23 mouse cellular contexts compared by ENCODE assay signal in the genomic region with DNA sequence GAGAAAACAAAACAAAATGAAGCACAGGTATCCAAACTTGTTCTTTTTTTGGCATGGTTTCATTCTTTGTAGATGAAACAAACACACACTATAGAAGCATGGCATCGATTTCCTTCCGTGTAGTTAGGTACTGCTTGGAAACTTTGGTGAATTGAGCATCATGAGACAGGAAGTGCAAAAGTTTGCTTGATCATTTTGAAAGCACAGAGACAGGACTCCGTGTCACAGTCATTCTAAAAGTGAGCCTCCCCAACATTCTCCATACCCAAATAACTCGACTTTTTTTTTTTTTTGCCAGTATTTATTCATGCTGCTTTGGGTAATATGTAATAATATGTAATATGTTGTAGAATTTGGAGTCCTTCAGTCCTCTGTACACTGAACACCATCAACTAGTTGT. TPM values are rescaled to one million over a fixed set of nuclear protein-coding genes. Genes with fewer than 3 reads are reported as not detected.
DNase-seq lines count a peak whose midpoint lies in the region; ATAC-seq and TF ChIP-seq lines count a peak whose summit lies in the region.
"Had no signal": no experiment of that assay in that cellular context is flagged by ENCODE, and none has a peak within 500 bp of the region (broad histone marks: within the 10 kb centered on the region; RNA-seq: fewer than 3 reads in every experiment).

No protein-coding gene starts in this region.

- H3K9me3 ChIP-seq in heart, embryonic 14.5 days (ENCODE audit: control insufficient read depth, low read length) = no peaks in the 10 kb centered on the region
- H3K9me3 ChIP-seq in hindbrain, embryonic 14.5 days (ENCODE audit: control insufficient read depth, low read length) = no peaks in the 10 kb centered on the region
- no peaks in the 10 kb centered on the region for H3K9me3 ChIP-seq in hindbrain, embryonic 16.5 days (ENCODE audit: control insufficient read depth, low read length)
- H3K9me3 ChIP-seq in lung, embryonic 14.5 days (ENCODE audit: low read depth, low read length) = no peaks in the 10 kb centered on the region
- no peaks in the 10 kb centered on the region for H3K9me3 ChIP-seq in midbrain, embryonic 11.5 days (ENCODE audit: control insufficient read depth, low read length)
- H3K9me3 ChIP-seq: embryonic facial prominence, embryonic 12.5 days; embryonic facial prominence, embryonic 15.5 days; G1E; heart, embryonic 10.5 days; intestine, embryonic 15.5 days had no signal

- no peak for ATAC-seq in heart, embryonic 14.5 days (ENCODE audit: insufficient number of reproducible peaks, insufficient read depth, low FRiP score, low read depth)
- no peak for ATAC-seq in hindbrain, embryonic 14.5 days (ENCODE audit: low FRiP score)
- ATAC-seq in hindbrain, embryonic 16.5 days = no peak
- no peak for ATAC-seq in lung, embryonic 14.5 days (ENCODE audit: insufficient read depth)
- no peak for ATAC-seq in midbrain, embryonic 11.5 days (ENCODE audit: low FRiP score)

- TF ChIP-seq CTCF in lung, embryonic 14.5 days (IDR thresholded peaks at IDR 0.05; ENCODE audit: low read depth) = no peak

- WGBS in heart, embryonic 14.5 days = 53% methylated on average over 4 of the region's 4 CpGs
- WGBS in hindbrain, embryonic 14.5 days = 56% methylated on average over 4 of the region's 4 CpGs
- WGBS in hindbrain, embryonic 16.5 days = 56% methylated on average over 4 of the region's 4 CpGs
- WGBS in lung, embryonic 14.5 days = 63% methylated on average over 4 of the region's 4 CpGs
- 66% methylated on average over 4 of the region's 4 CpGs for WGBS in midbrain, embryonic 11.5 days

- peak overlapping the region; percentile 96 for H3K4me2 ChIP-seq in heart, embryonic 14.5 days (ENCODE audit: low read length)
- peak overlapping the region; percentile 75; the same call in 1 of the 2 replicates for H3K4me2 ChIP-seq in hindbrain, embryonic 14.5 days (replicated peaks)
- no peak overlapping the region for H3K4me2 ChIP-seq in hindbrain, embryonic 16.5 days (ENCODE audit: low read length)
- H3K4me2 ChIP-seq in lung, embryonic 14.5 days = 0 out of 2 replicates have a peak overlapping the region, but pooled peaks have one; percentile 87
- H3K4me2 ChIP-seq in midbrain, embryonic 11.5 days = no peak overlapping the region

- no peak overlapping the region for H3K9ac ChIP-seq in heart, embryonic 14.5 days (ENCODE audit: low read length)
- no peak overlapping the region for H3K9ac ChIP-seq in hindbrain, embryonic 14.5 days
- H3K9ac ChIP-seq in hindbrain, embryonic 16.5 days (ENCODE audit: low read depth, low read length) = no peak overlapping the region
- H3K9ac ChIP-seq in lung, embryonic 14.5 days = no peak overlapping the region
- H3K9ac ChIP-seq in midbrain, embryonic 11.5 days (ENCODE audit: low read length) = no peak overlapping the region
- H3K9ac ChIP-seq: embryonic facial prominence, embryonic 12.5 days; embryonic facial prominence, embryonic 15.5 days; forebrain, postnatal 0 days; intestine, embryonic 15.5 days had no signal

- H3K36me3 ChIP-seq in heart, embryonic 14.5 days (ENCODE audit: control insufficient read depth, insufficient read depth, low read length) = no peaks in the 10 kb centered on the region
- H3K36me3 ChIP-seq in hindbrain, embryonic 14.5 days (replicated peaks; ENCODE audit: control insufficient read depth, insufficient read depth) = no peaks in the 10 kb centered on the region
- no peaks in the 10 kb centered on the region for H3K36me3 ChIP-seq in hindbrain, embryonic 16.5 days (ENCODE audit: control insufficient read depth, insufficient read depth, low read length)
- H3K36me3 ChIP-seq in lung, embryonic 14.5 days (ENCODE audit: insufficient read depth) = no peaks in the 10 kb centered on the region
- H3K36me3 ChIP-seq in midbrain, embryonic 11.5 days (ENCODE audit: control insufficient read depth, insufficient read depth, low read length) = no peaks in the 10 kb centered on the region
- H3K36me3 ChIP-seq: embryonic facial prominence, embryonic 12.5 days; embryonic facial prominence, embryonic 15.5 days; G1E; heart, embryonic 10.5 days; intestine, embryonic 15.5 days had no signal

- DNase-seq in heart, postnatal 4 days = no peak
- DNase-seq in hindbrain, embryonic 14.5 days (ENCODE audit: low spot score) = no peak
- DNase-seq in lung, embryonic 14.5 days = no peak
- DNase-seq in lung, postnatal 14 days = no peak
- peak; percentile 5 for DNase-seq in induced T-regulatory cell, adult 2 months (ENCODE audit: low read depth)
- no peak for DNase-seq in midbrain, embryonic 11.5 days (ENCODE audit: low spot score, missing footprints)
- DNase-seq: cerebellum, adult 11 months; cerebellum, adult 2 months; cerebellum, adult 9-11 months; cerebellum, postnatal 25 days; forebrain, postnatal 0 days; gastrocnemius, adult 2 months; gastrocnemius, postnatal 14 days; heart, adult 11 months; heart, postnatal 36 days had no signal

- no peak overlapping the region for H3K4me3 ChIP-seq in heart, embryonic 14.5 days (ENCODE audit: control insufficient read depth in 1 of 2, insufficient read depth in 1 of 2, low read depth in 1 of 2, low read length in 2 of 2)
- H3K4me3 ChIP-seq in hindbrain, embryonic 14.5 days (replicated peaks; ENCODE audit: low read length) = no peak overlapping the region
- H3K4me3 ChIP-seq in hindbrain, embryonic 16.5 days (ENCODE audit: low read length) = no peak overlapping the region
- no peak overlapping the region for H3K4me3 ChIP-seq in lung, embryonic 14.5 days (ENCODE audit: low read depth, low read length)
- no peak overlapping the region for H3K4me3 ChIP-seq in midbrain, embryonic 11.5 days (ENCODE audit: low read depth, low read length)

- peaks cover 26% of the 10 kb centered on the region for H3K27me3 ChIP-seq in heart, embryonic 14.5 days (ENCODE audit: control insufficient read depth, insufficient read depth, low read length)
- no peaks in the 10 kb centered on the region for H3K27me3 ChIP-seq in hindbrain, embryonic 14.5 days (ENCODE audit: control insufficient read depth, insufficient read depth, low read length)
- no peaks in the 10 kb centered on the region; the same call in none of the 2 replicates for H3K27me3 ChIP-seq in hindbrain, embryonic 16.5 days (replicated peaks; ENCODE audit: control insufficient read depth, insufficient read depth, low read length)
- H3K27me3 ChIP-seq in lung, embryonic 14.5 days (ENCODE audit: insufficient read depth, low read length) = peaks cover 24% of the 10 kb centered on the region
- H3K27me3 ChIP-seq in midbrain, embryonic 11.5 days (ENCODE audit: control insufficient read depth, insufficient read depth, low read length) = peaks cover 14% of the 10 kb centered on the region

- H3K4me1 ChIP-seq in heart, embryonic 14.5 days (ENCODE audit: control insufficient read depth in 2 of 2, insufficient read depth in 2 of 2, low read length in 2 of 2) = 0 out of 4 replicates have a peak, but pooled peaks cover 0 to 2% of the 10 kb centered on the region in 2 experiments
- peaks cover 20% of the 10 kb centered on the region; the same call in 1 of the 2 replicates for H3K4me1 ChIP-seq in hindbrain, embryonic 14.5 days (replicated peaks; ENCODE audit: control insufficient read depth, insufficient read depth, low read length)
- H3K4me1 ChIP-seq in hindbrain, embryonic 16.5 days (ENCODE audit: control insufficient read depth, insufficient read depth, low read depth, low read length) = peaks cover 7% of the 10 kb centered on the region
- H3K4me1 ChIP-seq in lung, embryonic 14.5 days (ENCODE audit: insufficient read depth) = no peaks in the 10 kb centered on the region
- peaks cover 3% of the 10 kb centered on the region for H3K4me1 ChIP-seq in midbrain, embryonic 11.5 days (ENCODE audit: control insufficient read depth, insufficient read depth, low read length)
- H3K4me1 ChIP-seq: embryonic facial prominence, embryonic 12.5 days had no signal

- H3K27ac ChIP-seq in heart, embryonic 14.5 days (replicated peaks in 1 of 2; ENCODE audit: control insufficient read depth in 1 of 2, insufficient read depth in 1 of 2, low read depth in 2 of 2, low read length in 2 of 2) = no peak overlapping the region
- no peak overlapping the region for H3K27ac ChIP-seq in hindbrain, embryonic 14.5 days
- H3K27ac ChIP-seq in hindbrain, embryonic 16.5 days (ENCODE audit: low read depth, low read length) = no peak overlapping the region
- no peak overlapping the region for H3K27ac ChIP-seq in lung, embryonic 14.5 days (ENCODE audit: low read depth)
- no peak overlapping the region for H3K27ac ChIP-seq in midbrain, embryonic 11.5 days (ENCODE audit: low read depth, low read length)
- H3K27ac ChIP-seq: embryonic facial prominence, embryonic 12.5 days; embryonic facial prominence, embryonic 15.5 days; gastrocnemius, adult 2 months; heart, embryonic 10.5 days; intestine, embryonic 15.5 days had no signal

RNA-seq across cellular contexts. Expression of a gene that starts 1.2 kb away (rescaled TPM):
- 0.49 and 0.58 TPM in 2 replicates for polyA plus RNA-seq in heart, embryonic 14.5 days (2014; fragmentation: Nextera tagmentation; extraction: Ambion mirVana)
- total RNA-seq in heart, postnatal 4 days (2021) = under 1 TPM; 0.26 to 0.29 TPM
- 13.7 and 14.9 TPM in 2 replicates for polyA plus RNA-seq in hindbrain, embryonic 14.5 days (2014; fragmentation: Nextera tagmentation; extraction: Ambion mirVana)
- polyA plus RNA-seq in hindbrain, embryonic 16.5 days (2015; fragmentation: Nextera tagmentation; extraction: Ambion mirVana) = 13.1 and 14.9 TPM in 2 replicates
- 2.5 and 2.6 TPM in 2 replicates for polyA plus RNA-seq in lung, embryonic 14.5 days (2014; fragmentation: Nextera tagmentation; extraction: Ambion mirVana)
- polyA plus RNA-seq in midbrain, embryonic 11.5 days (2014; fragmentation: Nextera tagmentation; extraction: Ambion mirVana) = 3.1 and 3.3 TPM in 2 replicates
- total RNA-seq: common myeloid progenitor, adult 5-6 weeks had no signal
- polyA plus RNA-seq: G1E had no signal

Comparison
In these comparisons a context has a peak if more than half of its experiments do, and no peak if none do; other contexts are left out.
1. H3K4me2 ChIP-seq: peak in heart, embryonic 14.5 days (single experiment), hindbrain, embryonic 14.5 days (single experiment) and lung, embryonic 14.5 days (single experiment); none in hindbrain, embryonic 16.5 days (single experiment) and midbrain, embryonic 11.5 days (single experiment).